Mouse (Mus musculus) heart, postnatal 0 days (tissue): ENCODE measurements around the gene Ssbp3.

Experiments used
- CTCF ChIP-seq: IDR thresholded peaks from 2 replicates; pipeline ENCODE4 v1.5.1; 2016; ENCODE audit warnings: antibody characterized with exemption, control low read depth, low read depth
- EP300 ChIP-seq: IDR thresholded peaks from 2 replicates; pipeline ENCODE4 v1.6.1; 2016; ENCODE audit warnings: antibody characterized with exemption, low read depth

DNA sequence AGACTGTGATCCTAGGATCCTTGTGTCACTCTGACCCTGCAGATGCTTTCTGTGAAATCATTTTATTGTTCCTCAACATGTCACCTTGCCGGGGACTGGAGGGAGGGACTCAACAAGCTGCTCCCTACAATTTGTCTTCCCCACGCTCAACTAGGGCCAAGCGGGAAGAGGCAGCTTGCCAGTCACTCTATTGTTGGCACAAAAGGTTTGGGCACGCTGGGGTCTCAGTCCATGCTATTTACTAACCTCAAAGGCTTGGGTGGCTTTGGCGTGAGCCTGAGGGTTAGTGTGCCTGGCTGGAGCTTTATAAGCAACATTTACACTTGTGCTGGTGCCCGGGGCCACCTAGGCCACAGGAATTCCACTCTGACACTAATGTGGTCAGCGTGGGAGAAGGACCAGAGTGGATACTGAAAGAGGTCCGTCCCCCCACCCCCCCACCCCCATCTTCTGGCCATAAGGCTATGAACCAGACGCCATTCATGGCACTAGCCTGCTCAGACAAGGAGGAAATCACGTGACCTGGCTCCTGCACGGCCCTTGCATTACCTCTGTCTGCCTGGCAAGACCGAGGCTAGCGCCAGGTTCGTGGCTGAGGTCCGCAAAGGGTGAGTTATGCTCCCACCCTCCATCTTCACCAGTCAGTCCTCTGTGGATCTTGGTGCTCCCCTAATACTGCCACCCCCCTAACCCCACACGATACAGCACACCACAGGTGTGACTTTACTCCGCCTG, 188.5 kb downstream of the Ssbp3 start:
- TF ChIP-seq EP300 (no peak), CTCF (no peak)
